Mouse (Mus musculus) layer of hippocampus, adult 9-11 months (tissue): ENCODE data around the gene Fam213b.

Experiments used
- DNase-seq: peaks from one replicate; pipeline ENCODE4 v3.0.0; 2022

Fam213b gene

GRCm38 (mm10) chr4:154922291-154922690 lies 23.4 kb upstream of the Fam213b start:
- no peak for DNase-seq

GRCm38 (mm10) chr4:154916662-154917061 lies 17.7 kb upstream of the Fam213b start:
- DNase-seq, result no peak

GRCm38 (mm10) chr4:154915286-154915685 lies 16.4 kb upstream of the Fam213b start:
- no peak for DNase-seq

GRCm38 (mm10) chr4:154914707-154915106 lies 15.8 kb upstream of the Fam213b start:
- DNase-seq, result no peak

GRCm38 (mm10) chr4:154914252-154914651 lies 15.3 kb upstream of the Fam213b start:
- DNase-seq, result no peak

GRCm38 (mm10) chr4:154913845-154914244 lies 14.9 kb upstream of the Fam213b start:
- no peak for DNase-seq

- no peak for DNase-seq
Measured at GRCm38 (mm10) chr4:154911644-154912043, 12.7 kb upstream of the Fam213b start.

- peak; percentile 79 for DNase-seq
Measured at GRCm38 (mm10) chr4:154910606-154911522, 11.9 kb upstream of the Fam213b start.

GRCm38 (mm10) chr4:154908490-154908889 lies 9.6 kb upstream of the Fam213b start:
- DNase-seq, result no peak

GRCm38 (mm10) chr4:154907833-154908232 lies 8.9 kb upstream of the Fam213b start:
- peak; percentile 69 for DNase-seq

GRCm38 (mm10) chr4:154904185-154905071 lies 5.5 kb upstream of the Fam213b start:
- peak; percentile 88 for DNase-seq

GRCm38 (mm10) chr4:154902371-154902770 lies 3.4 kb upstream of the Fam213b start:
- no peak for DNase-seq

GRCm38 (mm10) chr4:154897676-154898465 lies 1.1 kb downstream of the Fam213b start:
- no peak for DNase-seq

- DNase-seq, result no peak
Measured at GRCm38 (mm10) chr4:154895549-154895948, 3.4 kb downstream of the Fam213b start.

- no peak for DNase-seq
Measured at GRCm38 (mm10) chr4:154890887-154891286, 8.0 kb downstream of the Fam213b start.

- no peak for DNase-seq
Measured at GRCm38 (mm10) chr4:154887593-154888250, 11.2 kb downstream of the Fam213b start.

- DNase-seq, result no peak
Measured at GRCm38 (mm10) chr4:154886876-154887592, 11.9 kb downstream of the Fam213b start.

- DNase-seq, result no peak
Measured at GRCm38 (mm10) chr4:154885416-154885815, 13.5 kb downstream of the Fam213b start.

GRCm38 (mm10) chr4:154882014-154882659 lies 16.8 kb downstream of the Fam213b start:
- DNase-seq, result no peak

- peak; percentile 51 for DNase-seq
Measured at GRCm38 (mm10) chr4:154880730-154881129, 18.2 kb downstream of the Fam213b start.
